Mouse (Mus musculus): ENCODE results near the gene Alkbh6. TPM values are rescaled to one million over a fixed set of nuclear protein-coding genes. Genes with fewer than 3 reads are reported as not detected.

Gene Alkbh6
- total RNA-seq, 1 experiment, result 24.5 TPM

- Histone ChIP-seq H3K9me3 (ENCODE audit: control insufficient read depth, insufficient read depth, low read depth, low read length) (no peaks in the 10 kb centered on the region), H3K4me3 (ENCODE audit: insufficient read depth in 1 of 2, low read depth in 1 of 2, low read length in 2 of 2, poor library complexity in 1 of 2, severe bottlenecking in 1 of 2) (peak overlapping the region in 1 of 2 experiments; percentile 37; a peak in 2 of 4 replicates), H3K27ac (ENCODE audit: insufficient read depth, low read depth, low read length, poor library complexity, severe bottlenecking) (no peak overlapping the region), H3K36me3 (ENCODE audit: control insufficient read depth, insufficient read depth, low read length, poor library complexity, severe bottlenecking) (no peaks in the 10 kb centered on the region), H3K9ac (ENCODE audit: insufficient read depth, low read depth, low read length, poor library complexity, severe bottlenecking) (no peak overlapping the region), H3K4me1 (ENCODE audit: control insufficient read depth in 2 of 2, insufficient read depth in 2 of 2, low read length in 2 of 2, poor library complexity in 1 of 2) (peaks cover 0 to 5% of the 10 kb centered on the region in 2 experiments; a peak in 1 of 4 replicates)
- peak; percentile 95 for DNase-seq (ENCODE audit: low read depth, low spot score)
- in situ Hi-C loops (cut with MboI; ENCODE audit: low sequenced_read_pairs in 2 of 2, unreplicated experiment in 2 of 2), result no loop called here
- TF ChIP-seq MAFK (IDR thresholded peaks at IDR 0.05; ENCODE audit: insufficient read depth, low read depth, low read length), result no peak
- TF ChIP-seq ZNF384 (IDR thresholded peaks at IDR 0.05; ENCODE audit: low read depth, low read length), result no peak
- peak; percentile 42; the same call in 1 of the 2 replicates for TF ChIP-seq ZC3H11A (IDR thresholded peaks at IDR 0.05; ENCODE audit: borderline replicate concordance, low read depth, low read length)
- TF ChIP-seq CHD2 (IDR thresholded peaks at IDR 0.05; ENCODE audit: low read depth, low read length), result peak; percentile 80
- TF ChIP-seq HCFC1 (IDR thresholded peaks at IDR 0.05; ENCODE audit: borderline replicate concordance, insufficient read depth, low read length), result no peak
Observed at GRCm38 (mm10) chr7:30331887-30332286, 23.4 kb downstream of the Alkbh6 start.

GRCm38 (mm10) chr7:30332622-30333259 is 24.2 kb downstream of the Alkbh6 start:
- Histone ChIP-seq H3K9me3 (ENCODE audit: control insufficient read depth, insufficient read depth, low read depth, low read length) (no peaks in the 10 kb centered on the region), H3K4me3 (ENCODE audit: insufficient read depth in 1 of 2, low read depth in 1 of 2, low read length in 2 of 2, poor library complexity in 1 of 2, severe bottlenecking in 1 of 2) (no peak overlapping the region), H3K9ac (ENCODE audit: insufficient read depth, low read depth, low read length, poor library complexity, severe bottlenecking) (no peak overlapping the region), H3K36me3 (ENCODE audit: control insufficient read depth, insufficient read depth, low read length, poor library complexity, severe bottlenecking) (no peaks in the 10 kb centered on the region), H3K4me1 (ENCODE audit: control insufficient read depth in 2 of 2, insufficient read depth in 2 of 2, low read length in 2 of 2, poor library complexity in 1 of 2) (peaks cover 0 to 5% of the 10 kb centered on the region in 2 experiments; a peak in 1 of 4 replicates), H3K27ac (ENCODE audit: insufficient read depth, low read depth, low read length, poor library complexity, severe bottlenecking) (no peak overlapping the region)
- TF ChIP-seq ZC3H11A (IDR thresholded peaks at IDR 0.05; ENCODE audit: borderline replicate concordance, low read depth, low read length), result no peak
- no peak for TF ChIP-seq CHD2 (IDR thresholded peaks at IDR 0.05; ENCODE audit: low read depth, low read length)
- TF ChIP-seq ZNF384 (IDR thresholded peaks at IDR 0.05; ENCODE audit: low read depth, low read length), result no peak
- no peak for TF ChIP-seq MAFK (IDR thresholded peaks at IDR 0.05; ENCODE audit: insufficient read depth, low read depth, low read length)
- TF ChIP-seq HCFC1 (IDR thresholded peaks at IDR 0.05; ENCODE audit: borderline replicate concordance, insufficient read depth, low read length), result no peak
- in situ Hi-C loops (cut with MboI; ENCODE audit: low sequenced_read_pairs in 2 of 2, unreplicated experiment in 2 of 2), result no loop called here
- DNase-seq (ENCODE audit: low read depth, low spot score), result no peak

GRCm38 (mm10) chr7:30333436-30333835 is 24.9 kb downstream of the Alkbh6 start:
- H3K9ac ChIP-seq (ENCODE audit: insufficient read depth, low read depth, low read length, poor library complexity, severe bottlenecking), result no peak overlapping the region
- no peaks in the 10 kb centered on the region for H3K9me3 ChIP-seq (ENCODE audit: control insufficient read depth, insufficient read depth, low read depth, low read length)
- H3K4me1 ChIP-seq (ENCODE audit: control insufficient read depth in 2 of 2, insufficient read depth in 2 of 2, low read length in 2 of 2, poor library complexity in 1 of 2), result peaks cover 0 to 3% of the 10 kb centered on the region in 2 experiments; a peak in 1 of 4 replicates
- no peak overlapping the region for H3K4me3 ChIP-seq (ENCODE audit: insufficient read depth in 1 of 2, low read depth in 1 of 2, low read length in 2 of 2, poor library complexity in 1 of 2, severe bottlenecking in 1 of 2)
- in situ Hi-C loops (cut with MboI; ENCODE audit: low sequenced_read_pairs in 2 of 2, unreplicated experiment in 2 of 2), result no loop called here
- TF ChIP-seq ZNF384 (IDR thresholded peaks at IDR 0.05; ENCODE audit: low read depth, low read length) (no peak), CHD2 (IDR thresholded peaks at IDR 0.05; ENCODE audit: low read depth, low read length) (no peak), HCFC1 (IDR thresholded peaks at IDR 0.05; ENCODE audit: borderline replicate concordance, insufficient read depth, low read length) (no peak), MAFK (IDR thresholded peaks at IDR 0.05; ENCODE audit: insufficient read depth, low read depth, low read length) (no peak), ZC3H11A (IDR thresholded peaks at IDR 0.05; ENCODE audit: borderline replicate concordance, low read depth, low read length) (no peak)
- no peaks in the 10 kb centered on the region for H3K36me3 ChIP-seq (ENCODE audit: control insufficient read depth, insufficient read depth, low read length, poor library complexity, severe bottlenecking)
- no peak overlapping the region for H3K27ac ChIP-seq (ENCODE audit: insufficient read depth, low read depth, low read length, poor library complexity, severe bottlenecking)
- no peak for DNase-seq (ENCODE audit: low read depth, low spot score)

DNA sequence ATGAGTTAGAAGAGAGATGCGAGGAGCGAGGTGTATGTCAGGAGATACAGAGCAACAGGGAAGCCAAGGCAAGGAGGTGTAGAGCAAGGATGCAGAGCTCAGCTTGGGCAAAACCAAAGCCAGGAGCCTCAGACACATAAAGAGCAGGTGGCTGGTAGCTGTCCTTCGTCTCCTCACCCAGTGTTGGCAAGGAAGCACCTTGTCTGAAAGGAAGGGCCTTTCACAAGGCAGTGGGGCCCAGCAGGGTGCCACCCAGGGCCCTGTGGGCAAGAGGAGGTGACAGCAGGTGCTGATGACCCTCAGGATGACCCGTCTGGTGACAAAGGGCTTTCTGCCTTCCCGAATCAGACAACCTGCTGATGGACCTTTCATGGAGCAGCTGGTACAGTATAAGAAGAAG is 26.0 kb downstream of the Alkbh6 start:
- in situ Hi-C loops (cut with MboI; ENCODE audit: low sequenced_read_pairs in 2 of 2, unreplicated experiment in 2 of 2), result no loop called here
- no peak overlapping the region for H3K27ac ChIP-seq (ENCODE audit: insufficient read depth, low read depth, low read length, poor library complexity, severe bottlenecking)

More for the DNA sequence above, 26.0 kb downstream of the Alkbh6 start:
- DNase-seq (ENCODE audit: low read depth, low spot score), result no peak
- Histone ChIP-seq H3K4me1 (ENCODE audit: control insufficient read depth in 2 of 2, insufficient read depth in 2 of 2, low read length in 2 of 2, poor library complexity in 1 of 2) (no peaks in the 10 kb centered on the region), H3K9me3 (ENCODE audit: control insufficient read depth, insufficient read depth, low read depth, low read length) (no peaks in the 10 kb centered on the region), H3K9ac (ENCODE audit: insufficient read depth, low read depth, low read length, poor library complexity, severe bottlenecking) (no peak overlapping the region), H3K4me3 (ENCODE audit: insufficient read depth in 1 of 2, low read depth in 1 of 2, low read length in 2 of 2, poor library complexity in 1 of 2, severe bottlenecking in 1 of 2) (no peak overlapping the region), H3K36me3 (ENCODE audit: control insufficient read depth, insufficient read depth, low read length, poor library complexity, severe bottlenecking) (no peaks in the 10 kb centered on the region)
- no peak for TF ChIP-seq MAFK (IDR thresholded peaks at IDR 0.05; ENCODE audit: insufficient read depth, low read depth, low read length)
- no peak for TF ChIP-seq ZC3H11A (IDR thresholded peaks at IDR 0.05; ENCODE audit: borderline replicate concordance, low read depth, low read length)
- no peak for TF ChIP-seq HCFC1 (IDR thresholded peaks at IDR 0.05; ENCODE audit: borderline replicate concordance, insufficient read depth, low read length)
- no peak for TF ChIP-seq CHD2 (IDR thresholded peaks at IDR 0.05; ENCODE audit: low read depth, low read length)
- TF ChIP-seq ZNF384 (IDR thresholded peaks at IDR 0.05; ENCODE audit: low read depth, low read length), result no peak

All from ES-E14 (cell line).